Mouse (Mus musculus) right cerebral cortex, postnatal 10 days (tissue): ENCODE data around the gene Fgf5.

ENCODE experiments used
- DNase-seq, 2 experiments: peaks; one replicate each; pipeline ENCODE4 v3.0.0; 2021; ENCODE audit warnings: low spot score in 2 of 2

The Fgf5 gene

DNA sequence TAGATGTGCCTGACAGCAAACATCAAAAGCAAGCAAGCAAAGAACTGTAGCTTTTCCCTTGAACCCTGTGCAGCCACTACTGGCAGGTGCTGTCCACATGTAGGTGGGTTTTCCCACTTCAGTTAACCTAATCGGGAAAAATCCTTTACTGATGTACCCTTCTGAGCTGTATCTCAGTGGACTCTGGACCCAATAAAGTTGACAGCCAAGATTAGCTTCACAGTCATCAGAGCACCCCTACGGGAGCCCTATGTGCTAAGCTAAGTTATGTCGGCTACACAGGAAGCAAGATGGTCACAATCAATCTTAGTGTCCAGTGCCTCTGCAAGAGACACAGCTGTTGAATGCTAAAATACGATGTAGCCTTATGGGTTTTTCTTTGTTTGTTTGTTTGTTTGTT lies 46.1 kb downstream of the Fgf5 start:
- DNase-seq: no peak

DNA sequence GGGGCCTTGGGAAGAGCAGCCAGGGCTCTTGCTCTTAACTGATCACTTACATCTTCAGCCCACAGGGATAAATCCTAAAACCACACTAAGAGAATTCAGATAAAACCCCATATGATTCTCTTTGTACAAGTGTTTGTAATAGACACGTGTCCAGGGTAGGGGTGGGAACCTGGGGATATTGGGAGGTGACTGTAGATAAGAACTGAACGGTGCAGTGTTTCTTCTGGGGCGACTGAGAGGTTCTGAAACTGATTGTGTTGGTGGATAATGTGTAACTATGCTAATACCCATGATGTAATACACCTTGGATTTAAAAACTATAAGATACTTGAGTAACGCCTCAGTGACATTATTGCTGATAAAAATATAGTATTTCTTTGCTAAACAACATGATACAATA lies 51.7 kb downstream of the Fgf5 start:
- DNase-seq: no peak

- DNase-seq: no peak
Observed at GRCm38 (mm10) chr5:98306528-98306927, 52.5 kb downstream of the Fgf5 start.

GRCm38 (mm10) chr5:98326625-98327024 lies 72.6 kb downstream of the Fgf5 start:
- DNase-seq: no peak
